Mouse (Mus musculus): ENCODE data around the gene Mknk2. TPM values are rescaled to one million over a fixed set of nuclear protein-coding genes. Genes with fewer than 3 reads are reported as not detected.

The Mknk2 gene
- polyA plus RNA-seq, 1 experiment, result 54.6 TPM

GRCm38 (mm10) chr10:80698605-80699004, 20.7 kb upstream of the Mknk2 start:
- H3K27ac ChIP-seq (ENCODE audit: insufficient read depth, low read length), result no peak overlapping the region
- no peaks in the 10 kb centered on the region for H3K9me3 ChIP-seq (replicated peaks; ENCODE audit: control insufficient read depth, insufficient read depth, low read length, poor library complexity, severe bottlenecking)
- no peak overlapping the region for H3K4me3 ChIP-seq (ENCODE audit: low read depth, low read length)
- TF ChIP-seq POLR2A (IDR thresholded peaks at IDR 0.05; ENCODE audit: insufficient read depth, low read length) (no peak), EP300 (IDR thresholded peaks at IDR 0.05; ENCODE audit: insufficient read depth, low read depth, low read length) (no peak)
- peaks cover 5% of the 10 kb centered on the region for H3K4me1 ChIP-seq (ENCODE audit: control insufficient read depth, insufficient read depth, low read length)
- H3K27me3 ChIP-seq (ENCODE audit: control insufficient read depth, insufficient read depth, low read length, poor library complexity, severe bottlenecking), result no peaks in the 10 kb centered on the region
- H3K9ac ChIP-seq (ENCODE audit: low read depth, poor library complexity, severe bottlenecking), result no peak overlapping the region
- no peaks in the 10 kb centered on the region for H3K36me3 ChIP-seq (ENCODE audit: control insufficient read depth, insufficient read depth, low read length, poor library complexity, severe bottlenecking)

DNA sequence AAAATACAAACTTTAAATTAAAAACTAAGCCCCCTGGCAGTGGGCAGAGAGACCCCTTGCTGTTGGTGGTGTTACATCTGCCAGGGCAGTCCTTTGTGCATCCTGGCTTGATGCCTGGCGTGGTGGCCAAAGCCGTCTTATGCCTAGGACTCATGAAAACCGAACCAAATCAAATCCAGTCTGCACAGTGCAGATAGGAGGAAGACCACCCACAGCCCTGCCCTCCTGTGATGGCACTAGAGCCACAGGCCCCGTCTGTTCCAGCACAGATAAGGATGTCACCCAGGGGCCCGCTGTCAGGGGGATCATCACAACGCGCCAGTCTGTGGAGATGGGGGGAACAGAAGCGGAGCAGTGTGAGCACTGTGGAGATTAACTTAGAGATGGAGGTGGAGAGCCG, 19.9 kb upstream of the Mknk2 start:
- TF ChIP-seq CTCF (IDR thresholded peaks at IDR 0.05; ENCODE audit: low read depth, low read length) (no peak), EP300 (IDR thresholded peaks at IDR 0.05; ENCODE audit: insufficient read depth, low read depth, low read length) (no peak)
- peaks cover 5% of the 10 kb centered on the region for H3K4me1 ChIP-seq (ENCODE audit: control insufficient read depth, insufficient read depth, low read length)
- H3K4me3 ChIP-seq (ENCODE audit: low read depth, low read length), result no peak overlapping the region
- H3K27me3 ChIP-seq (ENCODE audit: control insufficient read depth, insufficient read depth, low read length, poor library complexity, severe bottlenecking), result no peaks in the 10 kb centered on the region
- H3K9me3 ChIP-seq (replicated peaks; ENCODE audit: control insufficient read depth, insufficient read depth, low read length, poor library complexity, severe bottlenecking), result no peaks in the 10 kb centered on the region
- no peaks in the 10 kb centered on the region for H3K36me3 ChIP-seq (ENCODE audit: control insufficient read depth, insufficient read depth, low read length, poor library complexity, severe bottlenecking)
- H3K27ac ChIP-seq (ENCODE audit: insufficient read depth, low read length), result no peak overlapping the region
- H3K9ac ChIP-seq (ENCODE audit: low read depth, poor library complexity, severe bottlenecking), result no peak overlapping the region

DNA sequence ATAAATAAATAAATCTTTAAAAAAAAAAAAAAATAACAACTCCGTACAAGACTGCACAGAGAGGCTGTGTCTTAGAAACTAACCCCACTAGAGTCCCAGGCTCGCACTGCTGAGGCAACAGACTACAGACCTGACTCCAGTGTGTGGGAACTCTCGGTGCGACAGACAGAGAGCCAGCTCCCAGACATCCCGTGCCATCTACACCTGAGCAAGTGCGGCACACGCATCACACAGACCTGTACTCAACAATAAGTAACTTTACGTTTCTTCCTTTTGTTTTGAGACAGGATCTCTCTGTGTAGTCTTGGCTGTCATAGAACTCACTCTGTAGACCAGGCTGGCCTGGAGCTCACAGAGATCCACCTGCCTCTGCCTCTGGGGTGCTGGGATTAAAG, 19.5 kb upstream of the Mknk2 start:
- no peaks in the 10 kb centered on the region for H3K9me3 ChIP-seq (replicated peaks; ENCODE audit: control insufficient read depth, insufficient read depth, low read length, poor library complexity, severe bottlenecking)
- H3K9ac ChIP-seq (ENCODE audit: low read depth, poor library complexity, severe bottlenecking), result no peak overlapping the region
- no peak overlapping the region for H3K27ac ChIP-seq (ENCODE audit: insufficient read depth, low read length)
- TF ChIP-seq EP300 (IDR thresholded peaks at IDR 0.05; ENCODE audit: insufficient read depth, low read depth, low read length), result no peak
- no peak for TF ChIP-seq CTCF (IDR thresholded peaks at IDR 0.05; ENCODE audit: low read depth, low read length)
- no peak for TF ChIP-seq POLR2A (IDR thresholded peaks at IDR 0.05; ENCODE audit: insufficient read depth, low read length)
- no peaks in the 10 kb centered on the region for H3K27me3 ChIP-seq (ENCODE audit: control insufficient read depth, insufficient read depth, low read length, poor library complexity, severe bottlenecking)
- no peaks in the 10 kb centered on the region for H3K36me3 ChIP-seq (ENCODE audit: control insufficient read depth, insufficient read depth, low read length, poor library complexity, severe bottlenecking)
- H3K4me3 ChIP-seq (ENCODE audit: low read depth, low read length), result no peak overlapping the region
- peaks cover 5% of the 10 kb centered on the region for H3K4me1 ChIP-seq (ENCODE audit: control insufficient read depth, insufficient read depth, low read length)

- no peak overlapping the region for H3K9ac ChIP-seq (ENCODE audit: low read depth, poor library complexity, severe bottlenecking)
- TF ChIP-seq POLR2A (IDR thresholded peaks at IDR 0.05; ENCODE audit: insufficient read depth, low read length) (no peak), CTCF (IDR thresholded peaks at IDR 0.05; ENCODE audit: low read depth, low read length) (no peak), EP300 (IDR thresholded peaks at IDR 0.05; ENCODE audit: insufficient read depth, low read depth, low read length) (no peak)
- H3K9me3 ChIP-seq (replicated peaks; ENCODE audit: control insufficient read depth, insufficient read depth, low read length, poor library complexity, severe bottlenecking), result no peaks in the 10 kb centered on the region
- H3K4me3 ChIP-seq (ENCODE audit: low read depth, low read length), result no peak overlapping the region
- H3K27me3 ChIP-seq (ENCODE audit: control insufficient read depth, insufficient read depth, low read length, poor library complexity, severe bottlenecking), result no peaks in the 10 kb centered on the region
- peaks cover 5% of the 10 kb centered on the region for H3K4me1 ChIP-seq (ENCODE audit: control insufficient read depth, insufficient read depth, low read length)
- H3K36me3 ChIP-seq (ENCODE audit: control insufficient read depth, insufficient read depth, low read length, poor library complexity, severe bottlenecking), result no peaks in the 10 kb centered on the region
- H3K27ac ChIP-seq (ENCODE audit: insufficient read depth, low read length), result peak overlapping the region; percentile 79
These were observed 18.8 kb upstream of the Mknk2 start for GRCm38 (mm10) chr10:80696502-80697392.

GRCm38 (mm10) chr10:80695801-80696501, 18.0 kb upstream of the Mknk2 start:
- peaks cover 5% of the 10 kb centered on the region for H3K4me1 ChIP-seq (ENCODE audit: control insufficient read depth, insufficient read depth, low read length)
- TF ChIP-seq POLR2A (IDR thresholded peaks at IDR 0.05; ENCODE audit: insufficient read depth, low read length), result no peak
- TF ChIP-seq EP300 (IDR thresholded peaks at IDR 0.05; ENCODE audit: insufficient read depth, low read depth, low read length), result no peak
- no peak for TF ChIP-seq CTCF (IDR thresholded peaks at IDR 0.05; ENCODE audit: low read depth, low read length)
- no peaks in the 10 kb centered on the region for H3K36me3 ChIP-seq (ENCODE audit: control insufficient read depth, insufficient read depth, low read length, poor library complexity, severe bottlenecking)
- peak overlapping the region; percentile 79 for H3K27ac ChIP-seq (ENCODE audit: insufficient read depth, low read length)
- H3K9me3 ChIP-seq (replicated peaks; ENCODE audit: control insufficient read depth, insufficient read depth, low read length, poor library complexity, severe bottlenecking), result no peaks in the 10 kb centered on the region
- H3K27me3 ChIP-seq (ENCODE audit: control insufficient read depth, insufficient read depth, low read length, poor library complexity, severe bottlenecking), result no peaks in the 10 kb centered on the region
- no peak overlapping the region for H3K4me3 ChIP-seq (ENCODE audit: low read depth, low read length)
- no peak overlapping the region; the same call in 1 of the 2 replicates for H3K9ac ChIP-seq (ENCODE audit: low read depth, poor library complexity, severe bottlenecking)

DNA sequence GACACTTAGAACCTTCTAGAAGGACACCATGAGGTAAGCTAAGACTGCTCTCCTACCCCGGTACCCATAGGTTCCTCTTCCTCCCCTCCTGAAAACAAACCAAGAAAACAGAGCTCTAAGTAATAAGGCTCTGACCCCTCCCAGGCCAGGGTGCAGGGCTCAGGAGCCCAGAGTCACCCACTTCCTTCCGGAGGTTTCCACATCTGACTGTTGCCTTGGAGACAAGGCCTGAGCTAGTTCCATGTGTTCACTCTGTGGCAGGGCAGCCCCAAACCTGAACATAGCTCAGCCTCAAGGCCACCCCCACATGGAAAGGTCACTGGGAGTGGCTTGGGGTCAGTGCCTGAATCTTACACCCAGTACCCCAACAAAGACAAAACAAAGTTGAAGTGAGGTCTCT, 17.3 kb upstream of the Mknk2 start:
- no peaks in the 10 kb centered on the region for H3K36me3 ChIP-seq (ENCODE audit: control insufficient read depth, insufficient read depth, low read length, poor library complexity, severe bottlenecking)
- no peak overlapping the region for H3K4me3 ChIP-seq (ENCODE audit: low read depth, low read length)
- H3K9ac ChIP-seq (ENCODE audit: low read depth, poor library complexity, severe bottlenecking), result no peak overlapping the region
- peaks cover 5% of the 10 kb centered on the region for H3K4me1 ChIP-seq (ENCODE audit: control insufficient read depth, insufficient read depth, low read length)
- TF ChIP-seq POLR2A (IDR thresholded peaks at IDR 0.05; ENCODE audit: insufficient read depth, low read length) (no peak), EP300 (IDR thresholded peaks at IDR 0.05; ENCODE audit: insufficient read depth, low read depth, low read length) (no peak), CTCF (IDR thresholded peaks at IDR 0.05; ENCODE audit: low read depth, low read length) (no peak)
- H3K27me3 ChIP-seq (ENCODE audit: control insufficient read depth, insufficient read depth, low read length, poor library complexity, severe bottlenecking), result no peaks in the 10 kb centered on the region
- no peaks in the 10 kb centered on the region for H3K9me3 ChIP-seq (replicated peaks; ENCODE audit: control insufficient read depth, insufficient read depth, low read length, poor library complexity, severe bottlenecking)
- peak overlapping the region; percentile 54; the same call in 1 of the 2 replicates for H3K27ac ChIP-seq (ENCODE audit: insufficient read depth, low read length)

All from ES-Bruce4 (cell line).